Mouse (Mus musculus): Measurements from ENCODE around the gene Txnl4b.

- TF ChIP-seq CTCF (IDR thresholded peaks at IDR 0.05; ENCODE audit: low read depth) = no peak
- no peak for TF ChIP-seq EP300 (optimal IDR thresholded peaks at IDR 0.05)
These were observed 42.0 kb downstream of the Txnl4b start for GRCm38 (mm10) chr8:109607650-109608049.

Measured in stomach, postnatal 0 days (tissue).